In the genomic region with DNA sequence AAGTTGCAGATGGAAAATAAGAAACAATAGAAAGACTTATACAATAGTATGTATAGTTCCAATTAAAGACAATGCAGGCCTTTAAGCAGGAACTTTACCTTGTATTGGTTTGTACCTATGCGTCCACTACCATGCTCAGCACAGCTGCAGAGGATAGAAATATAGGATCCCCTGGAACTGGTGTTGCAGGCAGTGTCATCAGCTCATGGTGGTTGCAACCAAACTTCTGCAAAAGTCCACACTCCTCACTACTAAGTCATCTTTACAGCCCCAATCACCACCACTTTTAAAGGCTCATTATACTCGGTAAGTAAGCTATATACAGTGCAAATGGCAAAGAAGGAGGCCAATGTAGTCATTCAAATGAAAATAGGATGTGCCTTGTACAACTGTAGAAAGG, we compare ENCODE assay signal across 27 mouse cellular contexts.
"Had no signal": no experiment of that assay in that cellular context is flagged by ENCODE, and none has a peak within 500 bp of the region (broad histone marks: within the 10 kb centered on the region; RNA-seq: fewer than 3 reads in every experiment).

No protein-coding gene starts in this region.

- H3K9me3 ChIP-seq: heart, embryonic 10.5 days; heart, embryonic 12.5 days; hindbrain, embryonic 10.5 days; hindbrain, embryonic 12.5 days; intestine, embryonic 15.5 days; kidney, embryonic 15.5 days; limb, embryonic 13.5 days; limb, embryonic 15.5 days; liver, embryonic 12.5 days had no signal

- DNase-seq: gastrocnemius, postnatal 14 days; gastrocnemius, postnatal 36 days; heart, adult 18-20 months; heart, postnatal 10 days; heart, postnatal 4 days; kidney, adult 2 months; kidney, adult 9 months; kidney, postnatal 14 days; kidney, postnatal 4 days; left cerebral cortex, postnatal 4 days had no signal

- H3K9ac ChIP-seq: heart, embryonic 12.5 days; hindbrain, embryonic 12.5 days; hindbrain, embryonic 14.5 days; intestine, embryonic 15.5 days; kidney, embryonic 15.5 days; limb, embryonic 13.5 days; limb, embryonic 15.5 days; liver, embryonic 12.5 days; liver, embryonic 14.5 days had no signal

- H3K27me3 ChIP-seq: heart, embryonic 12.5 days; hindbrain, embryonic 12.5 days; intestine, embryonic 15.5 days; kidney, embryonic 15.5 days; limb, embryonic 13.5 days; limb, embryonic 15.5 days; liver, embryonic 12.5 days had no signal

- H3K27ac ChIP-seq: heart, embryonic 10.5 days; hindbrain, embryonic 10.5 days; hindbrain, embryonic 12.5 days; hindbrain, embryonic 14.5 days; intestine, embryonic 15.5 days; kidney, embryonic 15.5 days; kidney, postnatal 0 days; layer of hippocampus, adult 2 months; left cerebral cortex, adult 2 months; limb, embryonic 13.5 days; limb, embryonic 15.5 days; liver, embryonic 12.5 days; liver, embryonic 14.5 days had no signal

- H3K4me3 ChIP-seq: heart, embryonic 10.5 days; heart, embryonic 12.5 days; hindbrain, embryonic 10.5 days; hindbrain, embryonic 12.5 days; intestine, embryonic 15.5 days; kidney, embryonic 15.5 days; layer of hippocampus, adult 2 months; left cerebral cortex, adult 2 months; limb, embryonic 13.5 days; limb, embryonic 15.5 days; liver, embryonic 12.5 days had no signal

- ATAC-seq: hindbrain, embryonic 16.5 days; inflammation-experienced regulatory T-cells, adult 6 months; intestine, embryonic 15.5 days; intestine, postnatal 0 days; liver, embryonic 12.5 days had no signal

- H3K4me2 ChIP-seq: heart, embryonic 12.5 days; hindbrain, embryonic 12.5 days; hindbrain, embryonic 14.5 days; intestine, embryonic 15.5 days; kidney, embryonic 15.5 days; limb, embryonic 13.5 days; limb, embryonic 15.5 days; liver, embryonic 12.5 days had no signal

- H3K36me3 ChIP-seq: hindbrain, embryonic 12.5 days; intestine, embryonic 15.5 days had no signal
